Mouse (Mus musculus) adrenal gland, postnatal 4 days (tissue): ENCODE data around the gene Ccdc175. TPM values are rescaled to one million over a fixed set of nuclear protein-coding genes. Genes with fewer than 3 reads are reported as not detected.

Source experiments
- DNase-seq, 2 experiments: peaks; one replicate each; pipeline ENCODE4 v3.0.0; 2021 to 2022; ENCODE audit warnings: low spot score in 2 of 2, mixed read lengths in 2 of 2
- long read RNA-seq, 2 experiments: library from polyadenylated mRNA; stranded (forward); transcript quantifications; one replicate each; pipeline ENCODE4 v2.0.0; 2021
- total RNA-seq, 2 experiments: library from RNA; stranded (reverse); gene quantifications; 2 replicates each; pipeline ENCODE4 v1.2.3; 2021

The Ccdc175 gene
- total RNA-seq = not detected
- long read RNA-seq, experiment 1 = 0 reads
- long read RNA-seq, experiment 2 = 0 reads

DNA sequence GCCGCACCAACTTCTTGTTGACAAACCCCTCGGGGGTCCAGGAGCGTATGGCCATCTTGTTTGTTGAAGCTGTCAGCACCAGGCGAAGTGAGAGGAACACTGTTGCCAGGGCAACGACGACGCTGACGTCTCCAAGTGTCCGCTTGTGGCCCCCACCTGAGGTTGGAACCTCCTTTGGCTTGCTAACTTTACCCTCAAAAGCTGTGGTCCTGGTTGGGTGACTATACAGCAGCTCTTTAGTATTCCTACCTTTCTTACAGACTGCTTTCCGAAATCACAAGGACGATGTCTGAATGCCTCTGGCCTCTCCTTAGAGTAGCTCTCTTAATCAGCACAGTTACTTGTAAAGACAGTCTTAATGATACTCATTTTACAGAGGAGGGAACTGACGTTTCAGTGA is at the start of gene Ccdc175:
Gene Ccdc175 (minus strand): TSS at position 101 of the 400 bp plus-strand sequence.
- DNase-seq = no peak

DNA sequence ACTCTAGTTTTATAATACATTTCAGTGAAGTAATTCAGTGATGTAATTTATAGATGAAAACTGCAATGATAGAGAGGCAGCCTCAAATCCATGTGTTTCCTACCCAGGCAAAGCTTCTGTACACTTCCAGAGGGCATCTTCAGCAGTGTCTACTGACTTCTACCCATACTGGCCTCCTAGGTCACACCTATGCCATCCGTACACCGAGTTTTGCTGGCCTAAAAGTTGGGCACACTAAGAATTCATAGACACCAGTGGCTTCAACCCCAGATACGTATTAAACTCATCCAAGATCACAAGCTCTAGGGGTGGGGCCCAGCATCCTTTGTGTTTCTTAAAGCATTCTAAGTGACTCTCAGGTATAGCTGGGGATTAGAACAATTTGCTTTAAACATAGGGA is 49.3 kb upstream of the Ccdc175 start:
- DNase-seq = no peak

DNA sequence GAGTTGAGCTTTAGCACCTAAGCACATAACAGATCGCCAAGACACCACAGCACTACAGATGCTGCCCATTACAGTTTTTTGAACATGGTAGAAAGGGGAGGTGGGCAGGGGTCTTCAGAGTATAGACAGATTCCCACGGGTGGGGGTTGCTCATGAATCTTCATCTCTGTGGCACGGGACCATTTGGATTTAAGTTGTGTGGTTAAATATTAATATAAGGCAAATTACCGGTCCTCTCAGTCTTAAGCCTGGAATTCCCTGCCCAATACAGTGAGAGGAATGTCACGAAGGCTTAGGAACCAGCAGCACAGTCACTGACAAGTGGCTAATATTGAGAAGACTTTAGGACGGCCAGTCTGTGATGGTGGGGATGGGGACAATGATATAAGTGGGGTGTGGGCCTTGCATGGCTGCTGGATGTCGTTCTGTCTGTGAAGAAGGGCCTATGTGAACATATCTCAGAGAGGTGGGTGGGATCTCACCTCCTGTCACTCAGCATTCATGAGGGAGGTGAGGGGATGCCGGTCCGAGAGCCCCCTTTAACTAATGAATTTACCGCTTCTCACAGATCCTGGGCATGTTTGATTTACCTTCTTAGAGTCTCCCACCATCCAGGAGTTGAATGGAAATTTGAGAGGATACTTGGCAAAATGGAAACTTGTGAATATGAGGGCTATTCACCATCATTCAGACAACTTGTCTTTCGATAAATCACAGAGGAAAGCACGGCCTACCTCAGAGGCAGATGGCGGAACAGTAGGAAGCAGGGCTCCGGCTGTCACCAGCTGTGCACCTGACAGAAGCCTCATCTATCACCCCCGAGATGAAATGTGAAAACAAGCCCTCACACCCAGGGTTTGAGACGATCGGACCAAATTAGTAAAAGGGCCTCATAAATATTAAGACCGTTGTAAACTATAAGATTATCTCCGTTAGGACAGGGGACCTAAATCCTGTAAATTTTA is 48.3 kb upstream of the Ccdc175 start:
- DNase-seq = no peak

DNA sequence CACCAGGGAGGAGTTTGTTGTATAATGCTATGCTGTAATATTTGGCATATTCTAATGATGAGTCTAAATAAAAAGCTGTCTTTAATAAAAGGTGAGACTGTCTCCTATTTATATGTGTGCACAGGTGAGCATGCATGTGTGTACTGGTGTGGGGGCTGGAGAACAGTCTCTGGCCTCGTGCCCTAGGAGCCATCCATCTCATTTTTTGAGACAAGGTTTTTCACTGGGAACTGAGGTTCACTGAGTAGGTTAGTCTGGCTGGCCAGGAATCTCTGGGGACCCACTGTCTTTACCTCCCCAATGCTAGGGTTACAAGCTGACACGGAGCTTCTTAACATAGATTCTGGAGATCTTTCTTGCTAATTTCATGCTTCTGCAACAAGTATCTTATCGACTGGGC is 47.3 kb upstream of the Ccdc175 start:
- no peak for DNase-seq

DNA sequence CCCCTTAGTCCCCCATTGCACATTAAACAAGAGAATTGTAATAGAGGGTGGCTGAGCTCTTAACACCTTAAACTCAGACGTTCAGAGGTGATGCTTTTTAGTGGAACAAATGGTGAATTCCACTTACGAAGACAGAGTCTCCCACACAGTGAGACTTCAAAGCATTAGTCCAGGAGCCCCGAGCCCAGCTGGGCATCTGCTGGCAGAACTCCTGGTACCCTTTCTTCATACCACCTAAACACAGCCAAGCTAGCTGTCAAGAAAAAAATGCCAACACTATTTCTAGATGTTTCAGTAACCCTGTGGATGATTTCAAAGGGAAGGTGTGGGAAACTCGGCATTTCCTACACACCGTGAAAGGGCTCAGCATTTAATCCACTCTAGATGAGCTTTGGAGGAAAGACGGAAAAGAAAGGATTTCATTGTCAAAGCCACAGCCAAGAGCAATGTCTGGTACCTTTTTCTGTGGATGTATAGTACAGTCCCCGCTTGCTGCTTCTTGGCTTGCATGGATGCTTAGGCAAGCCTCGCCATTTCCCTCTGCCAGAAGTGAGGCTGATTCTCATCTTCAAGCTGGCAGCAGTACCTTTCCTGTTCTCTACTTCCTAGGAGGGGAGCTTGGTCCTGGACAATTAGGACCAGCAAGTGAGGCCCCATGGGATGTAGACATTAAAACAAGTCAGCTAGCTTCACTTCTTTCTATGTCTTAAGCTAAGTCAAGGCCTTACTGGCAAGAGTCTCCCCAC is 44.8 kb upstream of the Ccdc175 start:
- no peak for DNase-seq

DNA sequence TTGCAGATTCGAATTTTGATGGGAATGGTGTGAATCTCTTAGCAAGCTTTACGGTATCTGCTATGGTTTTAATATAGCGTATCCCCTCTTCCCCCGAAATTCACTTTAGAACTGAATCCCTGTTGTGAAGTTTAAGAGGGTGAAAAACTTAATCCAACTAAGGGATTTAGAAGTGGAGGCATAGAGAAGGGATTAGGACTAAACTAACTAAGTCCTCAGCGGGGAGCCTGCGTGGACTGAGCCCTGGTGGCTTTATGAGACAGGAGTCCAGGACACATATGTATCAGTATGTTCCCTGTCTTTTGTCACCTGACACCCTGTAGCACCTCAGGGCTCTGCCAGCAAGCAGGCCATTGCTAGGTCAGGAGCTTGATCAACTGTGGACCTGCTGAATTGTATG is 42.9 kb upstream of the Ccdc175 start:
- no peak for DNase-seq

DNA sequence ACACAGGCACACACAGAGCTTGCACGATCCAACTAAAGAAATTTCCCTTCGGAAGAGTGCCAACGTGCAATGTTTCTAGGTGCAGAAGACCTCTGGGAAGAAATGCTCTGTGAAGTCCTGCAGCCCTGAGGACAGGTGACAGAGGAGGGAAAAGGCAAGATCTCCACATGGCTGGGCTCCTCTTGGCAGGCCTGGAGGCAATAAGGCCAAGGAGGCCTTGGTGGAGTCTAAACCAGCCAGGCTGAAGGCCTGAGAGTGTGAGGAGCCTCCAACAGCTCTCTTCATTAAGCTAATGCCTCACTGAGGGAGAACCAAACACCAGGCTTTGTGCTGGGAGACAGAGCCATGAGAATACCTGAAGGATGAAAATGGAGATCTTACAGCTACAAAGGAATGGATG is 40.5 kb upstream of the Ccdc175 start:
- DNase-seq = no peak

DNA sequence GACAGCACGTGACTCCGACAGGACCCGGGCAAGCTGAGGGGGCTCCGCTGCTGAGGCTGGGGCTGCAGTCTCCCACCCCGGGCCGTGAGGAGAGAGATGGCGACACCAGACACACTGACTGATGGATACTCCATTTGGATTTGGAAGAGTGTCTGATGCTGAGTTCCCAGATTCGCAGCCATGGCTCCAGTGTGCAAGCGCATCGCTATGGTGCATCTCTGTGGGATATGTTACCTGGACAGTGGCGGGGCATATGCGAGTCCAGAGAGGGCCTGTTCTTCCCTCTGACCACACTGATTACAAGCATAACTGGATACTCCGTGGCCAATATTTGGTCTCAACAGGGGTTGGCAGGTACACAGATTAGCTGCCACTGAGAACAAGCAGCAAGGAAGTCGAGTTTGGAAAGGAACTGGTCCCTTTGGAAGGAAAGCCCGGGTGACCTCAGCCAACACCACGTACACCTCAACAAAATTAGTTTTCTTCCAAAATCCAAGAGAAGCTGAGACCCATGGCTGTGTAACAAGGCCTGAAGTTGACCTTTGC is 38.8 kb upstream of the Ccdc175 start:
- DNase-seq = no peak

DNA sequence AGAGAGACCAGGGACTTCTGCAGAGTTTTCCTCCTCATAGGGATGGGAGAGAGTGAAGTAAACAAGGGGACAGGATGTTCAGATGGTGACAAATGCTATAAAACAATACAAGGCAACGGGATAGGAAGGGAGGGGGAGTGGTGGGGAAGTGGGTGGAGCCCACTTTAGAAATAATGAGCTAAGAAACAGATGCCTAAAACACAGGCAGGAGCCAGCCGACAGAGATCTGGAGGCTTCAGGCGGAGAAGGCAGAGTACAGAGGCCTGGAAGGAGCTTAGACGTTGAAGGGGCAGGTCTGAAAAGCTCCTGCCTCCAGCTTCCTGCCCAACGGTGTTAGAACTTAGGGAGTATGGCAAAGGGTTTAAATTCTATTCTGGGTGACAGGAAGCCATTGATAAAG is 28.7 kb upstream of the Ccdc175 start:
- DNase-seq = no peak

DNA sequence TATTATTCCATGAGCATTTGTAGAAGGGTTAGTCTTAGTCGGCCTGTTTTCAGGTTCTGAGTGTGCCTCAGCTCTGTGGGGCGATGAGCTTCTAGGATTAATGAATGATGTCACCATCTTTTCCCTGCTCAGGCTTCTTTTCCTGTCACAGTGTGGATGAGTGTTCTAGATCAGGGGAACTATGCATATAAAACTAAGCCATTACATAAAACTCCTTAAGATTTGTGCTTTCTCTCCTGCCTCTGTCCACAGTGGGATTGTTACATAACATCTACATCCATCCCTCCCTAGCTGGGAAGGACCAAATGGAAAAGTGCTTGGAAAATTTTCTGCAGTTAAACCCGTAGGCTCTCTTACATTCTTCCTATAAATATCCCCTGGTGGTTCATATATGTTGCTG is 16.0 kb upstream of the Ccdc175 start:
- DNase-seq = no peak

DNA sequence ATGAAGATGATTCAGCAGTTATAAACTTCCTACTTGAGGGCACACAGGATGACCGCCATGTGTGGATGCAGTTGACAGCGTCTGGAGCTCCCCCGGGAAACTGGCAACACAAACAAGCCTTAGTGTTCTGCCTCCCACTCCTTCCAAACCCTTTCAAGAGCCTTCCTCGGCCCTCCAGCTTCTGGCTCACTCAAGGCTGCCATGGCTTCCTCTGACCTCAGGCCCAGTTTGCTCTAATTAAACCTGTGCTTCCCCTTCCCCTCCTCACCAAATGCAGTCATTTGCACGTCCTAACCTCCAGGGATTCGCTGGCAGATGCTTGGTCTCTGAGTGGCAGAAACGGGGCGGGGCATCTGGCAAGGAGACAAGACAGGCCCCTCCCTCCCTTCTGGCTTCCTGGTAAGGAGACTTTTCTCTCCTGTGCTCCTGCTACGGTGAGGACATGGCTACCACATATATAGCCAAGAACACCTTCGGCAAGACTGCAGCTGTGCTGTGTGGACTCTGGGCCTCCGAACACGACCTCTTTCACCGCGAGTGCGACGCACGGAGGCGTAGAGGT is 13.2 kb upstream of the Ccdc175 start:
- DNase-seq = no peak

DNA sequence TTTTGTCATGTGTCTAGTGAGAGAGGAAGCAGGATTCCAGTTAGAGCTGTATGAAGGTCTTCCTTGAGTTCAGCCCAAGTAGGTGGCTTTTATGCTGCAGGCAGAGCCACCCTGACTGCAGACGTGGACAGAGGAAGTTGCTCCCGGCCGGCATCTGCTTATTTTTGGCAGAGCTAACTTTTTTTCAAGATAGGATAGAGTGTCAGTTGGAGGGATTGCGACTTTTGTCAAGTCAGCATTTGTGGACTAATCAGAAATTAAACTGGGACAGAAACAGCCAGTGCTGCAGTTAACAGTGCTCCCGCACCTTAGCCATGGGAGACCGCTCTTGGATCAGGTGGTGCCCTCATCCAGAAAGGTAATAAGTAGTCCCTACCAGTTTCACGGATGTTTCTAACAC is 12.6 kb upstream of the Ccdc175 start:
- no peak for DNase-seq

DNA sequence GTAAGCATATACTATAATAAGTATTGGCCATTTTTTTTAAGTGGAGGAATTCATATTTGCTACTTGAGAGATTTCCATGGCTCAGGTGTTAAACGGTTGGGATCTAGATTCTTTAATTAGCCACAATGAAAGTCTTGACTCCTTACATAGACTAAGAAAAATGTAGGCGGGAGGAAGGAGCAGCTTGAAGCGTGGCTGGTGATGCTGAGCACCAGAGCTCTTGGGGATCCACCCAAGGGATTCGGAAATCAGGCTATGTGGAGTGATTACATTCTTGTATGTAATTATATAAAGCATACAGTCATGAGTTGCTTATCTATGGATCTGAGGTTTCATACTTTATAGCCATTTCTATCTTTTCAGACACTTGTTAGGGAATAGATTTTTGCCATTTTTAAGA is 5.3 kb downstream of the Ccdc175 start:
- DNase-seq = no peak

DNA sequence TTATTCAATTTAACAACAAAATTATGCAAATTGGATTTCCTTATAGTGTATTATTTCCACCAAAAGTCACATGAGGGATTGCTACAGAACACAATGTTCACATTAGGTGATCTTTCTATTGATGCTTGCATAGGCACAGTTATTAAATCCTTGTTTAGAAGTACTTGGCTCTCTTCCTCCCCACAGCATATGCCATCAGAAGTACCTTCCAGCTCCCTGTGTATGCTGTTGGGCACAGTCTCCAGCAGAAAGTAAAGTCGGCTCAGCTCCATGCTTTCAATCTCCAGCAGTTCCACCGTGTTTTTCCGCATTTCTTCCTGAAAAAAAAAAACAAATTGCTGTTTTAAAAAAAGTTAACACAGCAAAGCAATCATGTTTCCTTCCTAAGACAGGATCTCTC is 6.5 kb downstream of the Ccdc175 start:
- no peak for DNase-seq

DNA sequence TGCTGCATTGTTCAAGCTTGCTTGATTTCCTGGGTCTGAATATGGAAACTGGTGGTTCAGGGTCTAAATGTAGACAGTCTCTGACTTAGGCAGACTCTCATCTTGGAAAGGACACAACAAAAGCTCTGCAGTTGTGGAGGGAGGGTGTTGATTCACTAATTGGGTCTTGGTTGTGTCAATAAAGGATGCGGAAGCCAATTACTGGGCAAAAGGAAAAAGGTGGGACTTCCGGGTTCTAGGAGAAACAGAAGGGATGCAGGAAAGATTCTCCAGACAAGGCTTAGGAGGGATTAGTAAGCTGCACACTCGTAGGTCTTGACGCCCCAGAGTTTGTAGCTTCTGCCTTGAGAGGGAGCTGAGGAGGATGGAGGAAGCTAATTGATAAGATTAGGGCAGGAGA is 26.4 kb downstream of the Ccdc175 start:
- no peak for DNase-seq

DNA sequence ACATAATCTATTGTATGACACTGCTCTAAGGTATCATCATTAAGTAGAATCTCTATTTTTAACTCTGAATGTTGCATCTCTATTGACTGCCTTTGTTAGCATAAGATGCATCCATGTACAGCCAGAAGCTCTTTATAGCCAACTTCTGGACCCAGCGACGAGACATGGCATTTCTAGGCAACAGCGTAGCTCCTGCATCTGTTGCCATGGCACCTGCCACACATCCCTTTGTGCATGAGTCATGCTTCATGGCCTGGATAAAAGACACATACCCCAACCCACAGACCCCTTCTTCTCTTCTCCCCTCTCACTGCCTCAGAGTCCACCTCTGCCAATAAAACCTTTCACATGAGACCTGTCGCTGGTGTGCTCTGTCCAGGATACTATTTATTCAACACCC is 34.0 kb downstream of the Ccdc175 start:
- no peak for DNase-seq

DNA sequence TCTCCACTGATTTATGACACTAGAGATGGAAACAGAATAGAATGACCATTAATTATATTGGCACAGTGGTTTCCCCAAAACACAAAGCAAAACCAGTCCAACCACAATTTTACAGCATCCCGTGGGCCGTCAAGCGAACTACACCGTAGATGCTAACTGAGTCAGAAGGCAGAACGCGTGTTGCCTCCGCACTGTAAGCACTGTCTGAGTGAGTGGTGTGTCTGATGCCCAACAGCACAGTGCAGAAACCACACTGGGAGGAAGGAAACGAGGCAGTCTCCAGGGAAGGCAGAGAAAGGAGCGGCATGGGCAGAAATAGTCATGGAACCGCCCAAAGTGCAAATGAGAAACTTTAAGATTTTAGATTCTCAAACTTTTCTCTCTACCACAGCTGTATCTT is 55.6 kb downstream of the Ccdc175 start:
- no peak for DNase-seq

DNA sequence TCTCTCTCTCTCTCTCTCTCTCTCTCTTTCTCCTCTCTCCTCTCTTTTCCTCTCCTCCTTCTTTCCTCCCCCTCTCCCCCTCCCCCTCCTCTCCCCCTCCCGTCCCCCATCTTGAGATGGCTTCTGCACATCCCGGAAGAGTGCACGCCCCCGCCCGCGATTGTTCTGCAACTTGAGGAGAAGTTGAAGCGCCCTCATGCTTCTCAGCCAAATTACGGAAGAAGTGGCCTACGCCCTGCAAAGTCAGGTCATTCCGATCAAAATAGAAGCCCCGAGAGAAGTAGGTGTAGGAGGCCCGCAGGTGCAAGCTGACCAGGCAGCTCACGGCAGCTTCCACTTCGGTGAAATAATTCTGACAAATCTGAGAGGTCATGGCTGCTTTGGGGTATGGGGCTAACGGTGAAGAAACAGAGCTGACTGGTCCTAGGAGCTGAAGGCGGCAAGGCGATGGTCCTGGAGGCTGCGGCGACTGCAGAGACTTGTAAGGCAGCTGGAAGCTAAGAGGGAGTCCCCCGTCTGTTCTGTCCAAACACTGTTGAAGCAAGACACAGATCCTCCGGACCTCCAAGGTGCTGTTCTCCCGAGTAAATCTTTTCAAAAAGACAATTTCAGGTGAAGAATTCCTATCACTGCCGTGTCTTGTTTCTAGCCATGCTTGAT is 69.0 kb downstream of the Ccdc175 start:
- DNase-seq = no peak

DNA sequence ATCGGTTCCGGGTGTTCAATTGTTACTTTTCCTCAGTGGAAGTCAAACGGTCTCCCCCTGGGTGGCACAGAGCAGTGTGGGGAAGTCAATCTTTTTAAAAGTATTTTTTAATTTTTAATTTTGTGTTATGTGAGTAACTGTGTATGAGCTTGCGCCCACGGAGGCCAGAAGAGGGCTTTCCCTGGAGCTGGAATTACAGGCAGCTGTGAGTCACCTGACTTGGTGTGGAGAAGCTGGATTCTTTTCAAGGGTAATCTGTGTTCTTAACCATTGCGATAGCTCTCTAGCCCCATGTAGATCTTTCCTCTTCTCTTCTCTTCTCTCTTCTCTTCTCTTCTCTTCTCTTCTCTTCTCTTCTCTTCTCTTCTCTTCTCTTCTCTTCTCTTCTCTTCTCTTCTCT is 69.7 kb downstream of the Ccdc175 start:
- DNase-seq = no peak

DNA sequence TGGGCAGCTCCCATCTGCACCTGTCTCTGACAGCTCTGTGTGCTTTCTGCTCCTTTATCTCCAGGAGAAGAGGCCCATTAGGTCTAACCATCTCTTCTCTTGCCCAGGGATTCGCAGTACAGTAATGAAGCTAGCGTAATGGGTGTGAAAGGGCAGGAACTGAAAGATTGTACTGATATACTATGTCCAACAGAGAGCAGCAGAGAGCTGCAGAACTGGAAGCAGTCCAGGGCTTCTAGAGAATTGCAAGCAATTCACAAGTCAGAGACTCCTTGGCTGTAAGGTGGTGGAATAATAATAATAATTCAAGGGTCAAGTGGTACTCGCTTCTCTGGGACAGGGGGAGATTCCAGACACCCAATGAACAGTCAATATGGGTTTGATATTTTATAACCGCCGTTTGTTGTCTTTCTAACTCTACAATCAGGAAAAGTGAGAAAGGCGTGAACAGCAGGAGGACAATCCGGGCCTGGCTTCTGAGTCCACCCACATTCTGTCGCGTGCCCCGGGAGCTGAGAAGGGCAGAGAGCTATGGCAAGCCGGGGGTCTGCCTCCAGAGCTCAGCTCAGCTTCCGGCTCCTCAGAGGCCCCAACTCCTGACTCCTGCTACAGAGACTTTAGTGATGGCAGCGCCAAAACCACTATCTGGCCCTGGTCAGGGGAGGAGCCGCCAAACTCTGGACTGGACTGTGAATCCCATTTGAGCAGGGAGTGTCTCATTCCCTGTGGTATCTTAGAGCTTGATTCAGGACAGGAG is 80.1 kb downstream of the Ccdc175 start:
- DNase-seq = peak in 1 of 2 experiments; percentile 29
